Mouse (Mus musculus): ENCODE data around the gene Spag7.

Gene Spag7

GRCm38 (mm10) chr11:70681170-70681569 is 12.0 kb upstream of the Spag7 start:
- DNase-seq (ENCODE audit: low spot score in 2 of 2), result no peak

GRCm38 (mm10) chr11:70679894-70680293 is 10.7 kb upstream of the Spag7 start:
- no peak for DNase-seq (ENCODE audit: low spot score in 2 of 2)

GRCm38 (mm10) chr11:70679361-70679760 is 10.1 kb upstream of the Spag7 start:
- no peak for DNase-seq (ENCODE audit: low spot score in 2 of 2)

GRCm38 (mm10) chr11:70678576-70678975 is 9.4 kb upstream of the Spag7 start:
- no peak for DNase-seq (ENCODE audit: low spot score in 2 of 2)

GRCm38 (mm10) chr11:70678092-70678491 is 8.9 kb upstream of the Spag7 start:
- no peak for DNase-seq (ENCODE audit: low spot score in 2 of 2)

GRCm38 (mm10) chr11:70674501-70674900 is 5.3 kb upstream of the Spag7 start:
- no peak for DNase-seq (ENCODE audit: low spot score in 2 of 2)

- DNase-seq (ENCODE audit: low spot score in 2 of 2), result no peak
Observed at GRCm38 (mm10) chr11:70674014-70674413, 4.8 kb upstream of the Spag7 start.

GRCm38 (mm10) chr11:70671333-70672047 is 2.3 kb upstream of the Spag7 start:
- DNase-seq (ENCODE audit: low spot score in 2 of 2), result no peak

GRCm38 (mm10) chr11:70670483-70670882 is 1.3 kb upstream of the Spag7 start:
- no peak for DNase-seq (ENCODE audit: low spot score in 2 of 2)

GRCm38 (mm10) chr11:70669582-70670345 is 548 bp upstream of the Spag7 start:
- peak in 1 of 2 experiments; percentile 64 for DNase-seq (ENCODE audit: low spot score in 2 of 2)

- DNase-seq (ENCODE audit: low spot score in 2 of 2), result peak in 1 of 2 experiments; percentile 75
Observed at GRCm38 (mm10) chr11:70668335-70668770, 863 bp downstream of the Spag7 start.

- no peak for DNase-seq (ENCODE audit: low spot score in 2 of 2)
Observed at GRCm38 (mm10) chr11:70667271-70668150, 1.7 kb downstream of the Spag7 start.

GRCm38 (mm10) chr11:70666687-70667086 is 2.5 kb downstream of the Spag7 start:
- no peak for DNase-seq (ENCODE audit: low spot score in 2 of 2)

GRCm38 (mm10) chr11:70664741-70665140 is 4.5 kb downstream of the Spag7 start:
- no peak for DNase-seq (ENCODE audit: low spot score in 2 of 2)

- no peak for DNase-seq (ENCODE audit: low spot score in 2 of 2)
Observed at GRCm38 (mm10) chr11:70663957-70664356, 5.3 kb downstream of the Spag7 start.

- no peak for DNase-seq (ENCODE audit: low spot score in 2 of 2)
Observed at GRCm38 (mm10) chr11:70663101-70663500, 6.1 kb downstream of the Spag7 start.

GRCm38 (mm10) chr11:70660571-70660970 is 8.6 kb downstream of the Spag7 start:
- DNase-seq (ENCODE audit: low spot score in 2 of 2), result no peak

GRCm38 (mm10) chr11:70658942-70659341 is 10.3 kb downstream of the Spag7 start:
- DNase-seq (ENCODE audit: low spot score in 2 of 2), result no peak

GRCm38 (mm10) chr11:70658521-70658920 is 10.7 kb downstream of the Spag7 start:
- DNase-seq (ENCODE audit: low spot score in 2 of 2), result no peak

GRCm38 (mm10) chr11:70657991-70658390 is 11.2 kb downstream of the Spag7 start:
- no peak for DNase-seq (ENCODE audit: low spot score in 2 of 2)

- DNase-seq (ENCODE audit: low spot score in 2 of 2), result no peak
Observed at GRCm38 (mm10) chr11:70657573-70657972, 11.6 kb downstream of the Spag7 start.

- no peak for DNase-seq (ENCODE audit: low spot score in 2 of 2)
Observed at GRCm38 (mm10) chr11:70656964-70657363, 12.3 kb downstream of the Spag7 start, which contains the start of gene Eno3. Eno3 (plus strand) TSS chr11:70657202.

All from frontal cortex, postnatal 14 days (tissue).